Mouse (Mus musculus) intestine, embryonic 14.5 days (tissue): ENCODE results near the gene Cdc20b. TPM values are rescaled to one million over a fixed set of nuclear protein-coding genes. Genes with fewer than 3 reads are reported as not detected.

Experiments used
- ATAC-seq: fragments of 200-750 bp; cut with Nextera tagmentation; replicated peaks from 2 replicates; pipeline ENCODE4 v1.8.0; 2017; ENCODE audit warnings: low read depth, moderate number of reproducible peaks, moderate TSS enrichment, moderate library complexity; ENCODE audit not compliant: low FRiP score, low TSS enrichment
- DNase-seq: peaks from one replicate; pipeline ENCODE4 v3.0.0-alpha.2; 2018; ENCODE audit warnings: low spot score
- H3K27ac ChIP-seq: fragments of 300-500 bp; sonication (generic); 2 replicates; pipeline ENCODE4 v1.5.1; 2014; ENCODE audit warnings: low read depth, mild to moderate bottlenecking, control low read depth
- H3K27me3 ChIP-seq: fragments of 300-500 bp; sonication (generic); replicated peaks from 2 replicates; pipeline ENCODE4 v1.6.1; 2014; ENCODE audit warnings: low read length, control low read depth; ENCODE audit not compliant: control insufficient read depth, insufficient read depth
- H3K36me3 ChIP-seq: fragments of 300-500 bp; sonication (generic); 2 replicates; pipeline ENCODE4 v1.6.1; 2014; ENCODE audit warnings: low read length, control low read depth; ENCODE audit not compliant: control insufficient read depth, insufficient read depth
- H3K4me1 ChIP-seq: fragments of 300-500 bp; sonication (generic); replicated peaks from 2 replicates; pipeline ENCODE4 v1.6.1; 2014; ENCODE audit warnings: low read length, control low read depth, mixed read lengths; ENCODE audit not compliant: control insufficient read depth, insufficient read depth
- H3K4me2 ChIP-seq: fragments of 300-500 bp; sonication (generic); 2 replicates; pipeline ENCODE4 v1.6.1; 2014; ENCODE audit warnings: low read length
- H3K4me3 ChIP-seq: fragments of 300-500 bp; sonication (generic); 2 replicates; pipeline ENCODE4 v1.5.1; 2014; ENCODE audit warnings: low read depth, low read length, control low read depth, mixed read lengths
- H3K9ac ChIP-seq: fragments of 300-500 bp; sonication (generic); 2 replicates; pipeline ENCODE4 v1.6.1; 2014; ENCODE audit warnings: mild to moderate bottlenecking, low read length
- H3K9me3 ChIP-seq: fragments of 300-500 bp; sonication (generic); 2 replicates; pipeline ENCODE4 v1.6.1; 2016; ENCODE audit warnings: low read length, control low read depth; ENCODE audit not compliant: control insufficient read depth
- WGBS: fragments of 180-500 bp; shearing (Covaris S2); extraction: QIAGEN DNeasy Blood & Tissue Kit; methylation state at CpG from one replicate; pipeline ENCODE4 v1.1.7; 2014; 5-methylcytosine and 5-hydroxymethylcytosine counted together
- polyA plus RNA-seq: library from polyadenylated mRNA; unstranded; fragments of >200 nt; fragmentation: Nextera tagmentation; extraction: Ambion mirVana; gene quantifications from 2 replicates; pipeline ENCODE4 v1.2.1, GENCODE M21; 2014

The Cdc20b gene
- polyA plus RNA-seq, 1 experiment from 2014 or later, result not detected

DNA sequence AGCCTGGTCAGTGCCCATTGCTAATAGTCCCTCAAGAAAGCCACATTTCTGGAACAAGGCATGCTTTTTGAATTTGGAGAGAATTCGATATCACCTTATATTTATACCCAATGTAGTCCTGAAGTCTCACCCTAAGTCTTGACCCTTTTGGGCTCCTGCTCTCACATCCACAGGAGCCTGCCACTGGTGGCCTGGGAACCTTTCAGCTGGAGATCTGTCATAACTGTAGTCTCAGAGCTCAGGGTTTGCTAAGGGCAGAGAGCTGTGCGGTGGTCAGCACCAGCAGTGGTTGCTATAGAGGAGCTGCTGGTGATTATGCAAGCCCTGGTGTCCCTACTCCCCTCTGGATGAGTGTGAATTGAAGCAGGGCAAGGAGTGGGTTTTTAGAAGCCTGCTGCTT is 63.5 kb downstream of the Cdc20b start:
- Histone ChIP-seq H3K4me2 (no peak overlapping the region), H3K4me1 (no peaks in the 10 kb centered on the region), H3K9ac (no peak overlapping the region), H3K27me3 (no peaks in the 10 kb centered on the region), H3K4me3 (no peak overlapping the region), H3K36me3 (no peaks in the 10 kb centered on the region), H3K9me3 (no peaks in the 10 kb centered on the region), H3K27ac (no peak overlapping the region)
- no peak for DNase-seq
- no peak for ATAC-seq
- WGBS, result 92% methylated on average over 2 of the region's 2 CpGs

DNA sequence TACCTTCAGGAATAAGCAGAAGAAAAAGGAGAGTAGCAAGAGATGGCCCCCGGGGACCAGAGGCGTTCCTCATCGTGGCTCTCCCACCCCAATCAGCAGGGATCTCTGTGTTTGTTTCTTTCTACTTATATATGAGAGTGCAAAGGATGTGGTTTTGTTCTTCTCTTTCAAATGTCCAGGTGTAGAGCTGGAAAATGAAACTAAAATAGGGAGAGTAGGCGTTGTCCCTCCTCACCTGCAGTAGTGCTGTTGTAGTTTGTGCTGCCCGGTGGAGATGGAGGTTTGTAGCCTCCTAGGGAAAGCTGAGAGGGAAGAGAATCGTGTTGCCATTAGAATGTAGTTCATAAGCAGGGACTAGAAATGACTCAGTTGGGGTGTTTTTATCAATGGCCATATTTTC is 66.0 kb downstream of the Cdc20b start, which contains the start of gene Gzma:
TSS of gene Gzma (minus strand) at position 103 of the 400 bp plus-strand sequence.
- ATAC-seq, result no peak
- WGBS, result 86% methylated on average over 6 of the region's 6 CpGs
- DNase-seq, result no peak

DNA sequence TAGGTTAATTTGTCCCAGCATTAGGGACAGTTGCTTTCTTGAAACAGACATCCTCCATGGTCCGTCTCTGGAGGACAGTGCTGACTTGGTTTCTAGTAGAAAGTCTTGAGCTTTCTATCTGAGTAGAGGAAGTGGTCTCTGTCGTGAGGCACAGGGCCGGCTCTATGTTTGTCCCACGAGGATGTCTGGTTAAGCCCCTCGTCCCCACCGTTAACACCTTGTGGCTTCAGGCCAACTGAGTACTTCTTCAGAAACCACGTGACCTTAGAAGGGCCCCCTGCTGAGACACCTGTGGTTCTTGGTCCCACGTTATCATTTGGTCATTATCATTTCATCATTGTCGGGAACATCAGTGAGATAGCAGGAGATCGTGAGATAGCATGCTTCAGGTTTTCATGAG is 66.9 kb downstream of the Cdc20b start:
- Histone ChIP-seq H3K4me3 (no peak overlapping the region), H3K27ac (no peak overlapping the region), H3K36me3 (no peaks in the 10 kb centered on the region), H3K9ac (no peak overlapping the region), H3K27me3 (no peaks in the 10 kb centered on the region), H3K4me1 (no peaks in the 10 kb centered on the region), H3K9me3 (no peaks in the 10 kb centered on the region), H3K4me2 (no peak overlapping the region)
- WGBS, result 73% methylated on average over 10 of the region's 10 CpGs
- ATAC-seq, result no peak
- no peak for DNase-seq

More for the DNA sequence above, 66.0 kb downstream of the Cdc20b start, which contains the start of gene Gzma:
- no peak within 1 kb of the TSS for H3K9ac ChIP-seq
- H3K27me3 ChIP-seq, result no peaks in the 10 kb centered on the region
- H3K4me3 ChIP-seq, result no peak within 1 kb of the TSS
- H3K27ac ChIP-seq, result no peak within 1 kb of the TSS
- no peaks in the 10 kb centered on the region for H3K36me3 ChIP-seq
- H3K9me3 ChIP-seq, result no peaks in the 10 kb centered on the region
- H3K4me2 ChIP-seq, result no peak within 1 kb of the TSS
- H3K4me1 ChIP-seq, result no peaks in the 10 kb centered on the region

DNA sequence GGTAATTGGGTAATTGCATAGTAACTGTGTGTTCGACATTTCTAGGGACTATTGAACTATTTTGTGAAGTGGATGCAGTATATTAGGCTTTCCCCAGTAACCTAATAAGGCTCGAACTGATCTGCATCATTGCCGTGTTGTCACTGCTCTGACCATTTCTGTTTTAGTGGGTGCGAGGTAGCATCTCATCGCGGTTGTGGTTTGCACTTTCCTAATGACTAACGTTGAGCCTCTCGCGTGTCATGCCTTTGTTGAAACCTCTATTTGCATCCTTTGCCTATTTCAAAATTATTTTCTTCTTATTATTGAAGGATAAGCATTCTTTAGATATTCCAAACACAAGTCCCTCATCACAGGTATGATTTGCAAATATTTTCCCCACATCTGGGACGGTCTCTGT is 69.8 kb downstream of the Cdc20b start:
- no peak overlapping the region for H3K4me2 ChIP-seq
- no peaks in the 10 kb centered on the region for H3K4me1 ChIP-seq
- H3K4me3 ChIP-seq, result no peak overlapping the region
- DNase-seq (no peak), ATAC-seq (no peak)
- no peak overlapping the region for H3K27ac ChIP-seq
- H3K9ac ChIP-seq, result no peak overlapping the region
- H3K36me3 ChIP-seq, result no peaks in the 10 kb centered on the region
- 90% methylated on average over 10 of the region's 10 CpGs for WGBS
- no peaks in the 10 kb centered on the region for H3K27me3 ChIP-seq
- H3K9me3 ChIP-seq, result no peaks in the 10 kb centered on the region

GRCm38 (mm10) chr13:113118977-113119376 is 84.1 kb downstream of the Cdc20b start:
- Histone ChIP-seq H3K27me3 (no peaks in the 10 kb centered on the region), H3K4me1 (no peaks in the 10 kb centered on the region), H3K9ac (no peak overlapping the region), H3K27ac (no peak overlapping the region), H3K4me3 (no peak overlapping the region), H3K36me3 (no peaks in the 10 kb centered on the region), H3K4me2 (no peak overlapping the region), H3K9me3 (no peaks in the 10 kb centered on the region)
- ATAC-seq (no peak), DNase-seq (no peak)
- WGBS, result 70% methylated on average over 4 of the region's 4 CpGs

GRCm38 (mm10) chr13:113120324-113121237 is 85.7 kb downstream of the Cdc20b start:
- no peaks in the 10 kb centered on the region for H3K9me3 ChIP-seq
- H3K27ac ChIP-seq, result no peak overlapping the region
- no peaks in the 10 kb centered on the region for H3K27me3 ChIP-seq
- ATAC-seq (no peak), DNase-seq (peak; percentile 28)
- H3K9ac ChIP-seq, result no peak overlapping the region
- H3K4me2 ChIP-seq, result no peak overlapping the region
- H3K4me1 ChIP-seq, result no peaks in the 10 kb centered on the region
- H3K4me3 ChIP-seq, result no peak overlapping the region
- WGBS, result 86% methylated on average over 17 of the region's 17 CpGs
- no peaks in the 10 kb centered on the region for H3K36me3 ChIP-seq

DNA sequence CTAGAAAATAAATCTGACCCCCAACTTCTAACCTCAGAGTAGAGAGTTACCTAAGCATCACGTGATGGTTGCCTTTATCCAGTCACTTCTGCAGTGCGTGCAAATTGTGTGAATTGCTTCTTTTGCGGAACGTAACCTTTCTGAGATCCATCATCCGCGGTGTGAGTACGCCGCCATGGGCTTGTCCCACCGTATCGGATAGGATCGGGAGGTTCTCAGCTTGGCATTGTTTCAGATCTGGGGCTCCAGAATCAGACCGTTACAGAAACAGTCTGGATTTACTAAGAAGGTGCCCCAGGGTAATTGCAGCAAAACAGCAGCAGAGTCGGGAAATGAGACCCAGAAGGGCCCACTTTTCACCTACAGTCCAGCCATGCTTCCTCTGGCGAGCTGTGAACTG is 86.4 kb downstream of the Cdc20b start:
- H3K27ac ChIP-seq, result no peak overlapping the region
- H3K36me3 ChIP-seq, result no peaks in the 10 kb centered on the region
- H3K4me3 ChIP-seq, result no peak overlapping the region
- ATAC-seq (no peak), DNase-seq (peak; percentile 10)
- no peak overlapping the region for H3K9ac ChIP-seq
- no peaks in the 10 kb centered on the region for H3K9me3 ChIP-seq
- no peak overlapping the region for H3K4me2 ChIP-seq
- H3K27me3 ChIP-seq, result no peaks in the 10 kb centered on the region
- WGBS, result 88% methylated on average over 14 of the region's 14 CpGs
- no peaks in the 10 kb centered on the region for H3K4me1 ChIP-seq

GRCm38 (mm10) chr13:113129974-113130373 is 95.1 kb downstream of the Cdc20b start:
- Histone ChIP-seq H3K4me1 (no peaks in the 10 kb centered on the region), H3K9me3 (no peaks in the 10 kb centered on the region), H3K36me3 (no peaks in the 10 kb centered on the region), H3K4me3 (no peak overlapping the region), H3K9ac (no peak overlapping the region), H3K27me3 (no peaks in the 10 kb centered on the region), H3K27ac (no peak overlapping the region), H3K4me2 (no peak overlapping the region)
- WGBS, result 79% methylated on average over 1 of the region's 1 CpGs
- DNase-seq (peak; percentile 13), ATAC-seq (no peak)

DNA sequence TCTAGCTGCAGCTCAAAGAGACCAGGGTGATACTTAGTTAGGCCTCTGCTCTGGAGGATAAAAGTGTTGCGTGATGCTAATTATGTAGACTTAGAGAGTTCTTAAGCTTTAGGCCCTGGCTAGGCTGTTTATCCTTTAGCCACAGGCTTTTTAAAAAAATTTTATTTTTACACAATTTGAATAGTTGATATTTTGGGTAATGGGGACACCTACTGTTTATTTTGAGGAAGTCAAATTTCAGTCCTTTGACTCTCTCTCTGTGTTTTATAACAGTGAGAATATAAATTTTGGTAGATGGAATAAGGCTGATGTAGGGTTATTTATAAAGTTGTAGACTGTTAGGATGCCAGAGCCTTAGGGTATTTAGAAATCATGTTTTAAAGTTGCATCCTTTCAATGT is 104.7 kb downstream of the Cdc20b start:
- Histone ChIP-seq H3K9me3 (no peaks in the 10 kb centered on the region), H3K4me1 (no peaks in the 10 kb centered on the region), H3K4me2 (no peak overlapping the region), H3K27me3 (no peaks in the 10 kb centered on the region), H3K9ac (no peak overlapping the region), H3K27ac (no peak overlapping the region), H3K4me3 (no peak overlapping the region), H3K36me3 (no peaks in the 10 kb centered on the region)
- 97% methylated on average over 1 of the region's 1 CpGs for WGBS
- DNase-seq (no peak), ATAC-seq (no peak)
